Mouse (Mus musculus): Measurements from ENCODE around the gene Kalrn. TPM values are rescaled to one million over a fixed set of nuclear protein-coding genes. Genes with fewer than 3 reads are reported as not detected.

Kalrn gene
- polyA plus RNA-seq, 1 experiment from 2014 or later = 2.8 TPM

- DNase-seq (ENCODE audit: low spot score) = no peak
These were observed 530.1 kb downstream of the Kalrn start for GRCm38 (mm10) chr16:34043048-34043795.

GRCm38 (mm10) chr16:34042586-34042985 is 530.7 kb downstream of the Kalrn start:
- DNase-seq (ENCODE audit: low spot score) = no peak

- no peak for DNase-seq (ENCODE audit: low spot score)
These were observed 533.1 kb downstream of the Kalrn start for GRCm38 (mm10) chr16:34040276-34040675.

- no peak for DNase-seq (ENCODE audit: low spot score)
These were observed 533.6 kb downstream of the Kalrn start for GRCm38 (mm10) chr16:34039736-34040135.

GRCm38 (mm10) chr16:34036327-34037047 is 536.8 kb downstream of the Kalrn start:
- no peak for DNase-seq (ENCODE audit: low spot score)

- no peak for DNase-seq (ENCODE audit: low spot score)
These were observed 537.6 kb downstream of the Kalrn start for GRCm38 (mm10) chr16:34035780-34036179.

- DNase-seq (ENCODE audit: low spot score) = no peak
These were observed 539.1 kb downstream of the Kalrn start for GRCm38 (mm10) chr16:34034267-34034666.

GRCm38 (mm10) chr16:34032011-34032645 is 541.2 kb downstream of the Kalrn start:
- DNase-seq (ENCODE audit: low spot score) = no peak

- no peak for DNase-seq (ENCODE audit: low spot score)
These were observed 541.8 kb downstream of the Kalrn start for GRCm38 (mm10) chr16:34031565-34031964.

GRCm38 (mm10) chr16:34030379-34030778 is 543.0 kb downstream of the Kalrn start:
- DNase-seq (ENCODE audit: low spot score) = no peak

- no peak for DNase-seq (ENCODE audit: low spot score)
These were observed 543.5 kb downstream of the Kalrn start for GRCm38 (mm10) chr16:34029790-34030189.

- DNase-seq (ENCODE audit: low spot score) = no peak
These were observed 556.1 kb downstream of the Kalrn start for GRCm38 (mm10) chr16:34017241-34017640.

GRCm38 (mm10) chr16:34011991-34012845 is 561.1 kb downstream of the Kalrn start:
- DNase-seq (ENCODE audit: low spot score) = no peak

- no peak for DNase-seq (ENCODE audit: low spot score)
These were observed 563.8 kb downstream of the Kalrn start for GRCm38 (mm10) chr16:34009567-34009966.

GRCm38 (mm10) chr16:34005986-34006385 is 567.3 kb downstream of the Kalrn start:
- DNase-seq (ENCODE audit: low spot score) = no peak

GRCm38 (mm10) chr16:34004128-34004578 is 569.2 kb downstream of the Kalrn start:
- no peak for DNase-seq (ENCODE audit: low spot score)

GRCm38 (mm10) chr16:34003566-34004127 is 569.7 kb downstream of the Kalrn start:
- no peak for DNase-seq (ENCODE audit: low spot score)

GRCm38 (mm10) chr16:34000715-34001114 is 572.6 kb downstream of the Kalrn start:
- DNase-seq (ENCODE audit: low spot score) = no peak

GRCm38 (mm10) chr16:33999388-33999787 is 573.9 kb downstream of the Kalrn start:
- DNase-seq (ENCODE audit: low spot score) = peak; percentile 43

GRCm38 (mm10) chr16:33998011-33998410 is 575.3 kb downstream of the Kalrn start:
- no peak for DNase-seq (ENCODE audit: low spot score)

GRCm38 (mm10) chr16:33996030-33996429 is 577.3 kb downstream of the Kalrn start:
- peak; percentile 68 for DNase-seq (ENCODE audit: low spot score)

All from thymus, postnatal 0 days (tissue).